Mouse (Mus musculus): ENCODE measurements around the gene Mmp14.

Gene Mmp14

GRCm38 (mm10) chr14:54413877-54414700 is 17.3 kb upstream of the Mmp14 start:
- no peak for DNase-seq (ENCODE audit: low spot score)

DNA sequence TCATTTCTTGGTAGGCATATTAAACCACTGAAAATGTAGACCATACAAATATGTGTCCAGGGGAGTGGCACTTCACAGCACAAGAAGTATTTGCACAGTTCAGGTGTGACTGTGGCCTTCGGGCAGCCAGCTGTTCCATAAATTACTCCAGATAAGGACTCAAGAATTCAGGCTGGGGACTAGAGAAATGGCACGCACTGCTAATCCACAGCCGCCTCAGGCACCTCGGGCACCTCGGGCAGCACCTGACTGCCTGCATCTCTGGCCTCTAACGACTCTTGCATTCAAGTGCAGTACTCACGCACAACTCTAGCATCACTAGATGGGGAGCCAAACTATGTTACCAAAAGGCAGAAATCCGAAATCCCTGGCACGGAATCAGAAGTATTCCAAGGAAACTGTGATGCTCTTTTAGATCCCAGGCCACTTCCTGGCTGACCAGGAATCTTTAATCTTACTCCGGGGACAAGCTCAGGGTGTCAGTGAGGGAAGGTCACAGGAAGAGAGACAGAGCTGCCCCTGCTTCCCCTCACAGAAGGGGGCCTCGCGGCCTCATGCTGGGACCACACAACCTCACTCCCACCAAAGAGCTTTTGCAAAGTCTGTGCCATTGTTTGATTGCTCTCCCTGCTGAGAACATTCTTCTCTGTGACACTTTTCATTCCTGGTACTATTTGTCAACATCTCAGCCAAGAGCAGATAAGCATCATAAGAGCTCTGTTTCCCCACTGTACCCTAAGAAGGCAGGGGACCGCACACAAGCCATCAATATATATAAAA is 16.0 kb upstream of the Mmp14 start:
- no peak for DNase-seq (ENCODE audit: low spot score)

DNA sequence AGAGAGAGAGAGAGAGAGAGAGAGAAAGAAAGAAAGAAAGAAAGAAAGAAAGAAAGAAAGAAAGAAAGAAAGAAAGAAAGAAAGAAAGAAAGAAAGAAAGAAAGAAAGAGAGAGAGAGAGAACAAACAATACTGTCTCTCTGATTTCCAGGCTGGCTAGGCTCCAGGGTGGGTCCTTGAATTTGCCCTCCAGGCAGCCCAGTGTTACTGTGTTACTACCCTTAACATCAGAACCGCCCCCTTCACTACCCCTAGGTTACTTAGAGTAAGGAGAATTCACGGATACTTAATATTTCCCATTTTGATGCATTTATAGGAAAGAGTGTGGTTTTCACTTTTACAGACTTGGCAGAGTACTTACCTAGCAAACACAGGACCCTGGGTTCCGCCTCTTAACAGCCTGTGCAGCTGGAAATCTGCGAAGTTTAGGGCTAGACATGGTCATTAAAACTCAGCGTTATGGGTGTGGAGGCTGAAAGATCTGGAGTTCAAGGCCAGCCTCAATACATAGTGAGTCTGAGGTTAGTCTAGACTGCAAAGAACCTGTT is 15.1 kb upstream of the Mmp14 start:
- no peak for DNase-seq (ENCODE audit: low spot score)

DNA sequence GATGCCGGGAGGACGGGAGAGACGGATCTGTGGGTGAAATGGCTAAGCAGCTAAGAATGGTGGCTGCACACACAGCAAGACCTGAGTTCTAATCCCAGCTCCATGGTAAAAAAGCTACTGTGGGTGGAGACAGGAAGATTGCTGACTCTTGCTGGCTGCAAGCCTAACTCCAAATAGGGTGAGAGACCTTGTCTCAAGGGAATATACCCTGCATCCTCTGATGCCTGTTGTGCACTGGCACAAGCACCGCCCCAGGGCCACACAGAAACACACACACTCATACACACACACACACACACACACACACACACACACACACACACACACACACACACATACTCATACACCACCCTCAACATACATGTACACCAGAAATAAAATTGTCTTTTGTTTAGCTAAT is 14.6 kb upstream of the Mmp14 start:
- DNase-seq (ENCODE audit: low spot score) = no peak

- DNase-seq (ENCODE audit: low spot score) = no peak
Measured at GRCm38 (mm10) chr14:54417623-54418081, 13.8 kb upstream of the Mmp14 start, which contains the start of gene Slc7a7. TSS of gene Slc7a7 (minus strand) at chr14:54417780.

DNA sequence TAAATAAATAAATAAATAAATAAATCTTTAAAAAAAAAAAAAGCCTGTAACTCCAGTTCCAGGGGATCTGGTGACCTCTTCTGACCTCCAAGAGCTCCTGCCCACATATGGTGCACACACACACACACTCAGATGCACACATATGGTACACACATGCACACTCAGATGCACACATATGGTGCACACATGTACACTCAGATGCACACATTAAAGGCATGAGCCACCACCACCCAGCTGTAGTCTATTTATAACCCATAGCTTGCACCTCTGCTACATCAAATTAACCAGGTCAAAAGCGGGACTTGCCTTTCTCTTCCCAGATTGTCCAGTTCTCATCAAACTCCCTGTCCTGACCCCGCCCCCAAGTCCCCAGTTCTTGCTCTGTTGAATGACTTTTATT is 10.4 kb upstream of the Mmp14 start:
- peak; percentile 22 for DNase-seq (ENCODE audit: low spot score)

DNA sequence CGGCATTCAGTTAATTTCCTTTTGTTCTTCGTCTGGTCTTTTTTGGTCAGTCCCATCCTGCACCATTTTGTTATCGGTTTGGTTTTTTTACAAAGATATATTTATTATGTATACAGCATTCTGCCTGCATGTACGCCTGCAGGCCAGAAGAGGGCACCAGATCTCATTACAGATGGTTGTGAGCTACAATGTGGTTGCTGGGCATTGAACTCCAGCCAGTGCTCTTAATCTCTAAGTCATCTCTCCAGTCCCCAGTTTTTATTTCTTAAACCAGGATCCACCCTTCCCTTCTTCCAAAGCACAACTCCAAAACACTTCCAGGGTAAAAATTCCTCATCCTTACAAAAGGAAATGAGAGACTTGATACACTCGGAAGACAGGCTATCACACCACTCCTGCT is 8.0 kb upstream of the Mmp14 start:
- DNase-seq (ENCODE audit: low spot score) = peak; percentile 27

GRCm38 (mm10) chr14:54424634-54425033 is 6.8 kb upstream of the Mmp14 start:
- DNase-seq (ENCODE audit: low spot score) = no peak

- DNase-seq (ENCODE audit: low spot score) = no peak
Measured at GRCm38 (mm10) chr14:54425540-54425939, 5.9 kb upstream of the Mmp14 start.

DNA sequence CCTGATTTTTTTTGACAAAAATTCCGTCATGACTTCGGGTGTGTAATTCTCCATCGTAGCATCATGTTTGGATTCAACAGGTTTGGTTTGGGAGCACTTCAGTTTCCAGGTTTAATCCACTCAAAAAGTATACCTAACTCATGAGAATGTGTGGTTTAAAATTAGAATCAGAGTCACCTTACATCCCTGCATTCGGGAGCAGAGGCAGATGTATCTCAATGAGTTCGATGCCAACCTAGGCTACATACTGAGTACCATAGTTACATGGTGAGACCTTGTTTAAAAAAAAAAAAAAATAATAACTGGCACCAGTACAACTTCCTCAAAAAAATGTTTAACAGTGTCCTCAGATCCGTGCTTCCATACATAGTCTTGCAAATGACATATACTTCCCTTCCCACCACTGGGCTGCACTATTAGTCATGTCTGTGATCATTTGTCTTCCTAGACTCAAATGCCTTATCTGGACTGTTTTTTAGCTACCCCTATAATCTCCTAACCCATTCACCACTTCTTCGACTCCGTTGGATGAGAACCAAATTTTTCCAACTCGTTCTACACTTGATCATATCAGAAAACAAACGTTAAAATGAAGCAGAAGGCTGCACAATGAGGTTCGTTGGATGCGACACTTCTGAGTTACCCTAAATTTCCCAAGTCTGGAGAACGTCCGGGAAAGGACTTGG is 5.3 kb upstream of the Mmp14 start:
- no peak for DNase-seq (ENCODE audit: low spot score)

DNA sequence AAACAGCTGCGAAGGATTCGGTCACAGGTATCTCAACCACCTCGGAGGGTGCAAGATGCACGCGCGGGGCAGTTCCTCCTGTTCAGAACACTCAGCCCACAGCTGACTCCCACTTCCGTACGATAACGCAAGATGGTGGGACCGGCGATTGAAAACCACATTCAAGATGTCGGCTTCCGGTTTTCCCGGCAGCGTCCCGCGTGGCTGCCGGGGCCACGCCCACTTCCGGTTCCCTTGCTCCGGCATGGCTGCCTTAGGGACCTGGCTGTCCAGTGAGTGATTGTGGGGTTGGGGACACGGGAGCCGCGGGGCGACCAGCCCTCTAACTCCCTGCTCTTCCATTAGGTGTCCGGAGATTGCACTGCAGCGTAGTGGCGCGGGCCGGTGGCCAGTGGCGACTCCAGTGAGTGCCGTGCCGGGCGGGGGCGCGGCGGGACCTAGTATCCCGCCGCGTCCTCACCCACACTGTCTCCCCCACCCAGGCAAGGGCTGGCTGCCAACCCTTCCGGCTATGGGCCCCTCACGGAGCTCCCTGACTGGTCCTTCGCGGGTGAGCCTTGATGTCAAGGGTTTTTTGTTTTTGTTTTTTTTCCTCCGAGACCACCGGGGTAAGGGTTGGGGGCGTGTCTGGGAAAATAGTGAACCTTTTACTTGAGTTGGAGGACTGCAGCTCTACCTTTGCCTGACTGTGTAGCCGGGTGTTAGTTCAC is 4.6 kb upstream of the Mmp14 start, which contains the start of gene Mrpl52:
Mrpl52 (plus strand) TSS at position 221 of the 710 bp plus-strand sequence.
- DNase-seq (ENCODE audit: low spot score) = peak; percentile 87

- no peak for DNase-seq (ENCODE audit: low spot score)
Measured at GRCm38 (mm10) chr14:54427696-54428095, 3.7 kb upstream of the Mmp14 start.

GRCm38 (mm10) chr14:54428421-54428820 is 3.0 kb upstream of the Mmp14 start:
- no peak for DNase-seq (ENCODE audit: low spot score)

GRCm38 (mm10) chr14:54429332-54430093 is 1.9 kb upstream of the Mmp14 start:
- DNase-seq (ENCODE audit: low spot score) = no peak

DNA sequence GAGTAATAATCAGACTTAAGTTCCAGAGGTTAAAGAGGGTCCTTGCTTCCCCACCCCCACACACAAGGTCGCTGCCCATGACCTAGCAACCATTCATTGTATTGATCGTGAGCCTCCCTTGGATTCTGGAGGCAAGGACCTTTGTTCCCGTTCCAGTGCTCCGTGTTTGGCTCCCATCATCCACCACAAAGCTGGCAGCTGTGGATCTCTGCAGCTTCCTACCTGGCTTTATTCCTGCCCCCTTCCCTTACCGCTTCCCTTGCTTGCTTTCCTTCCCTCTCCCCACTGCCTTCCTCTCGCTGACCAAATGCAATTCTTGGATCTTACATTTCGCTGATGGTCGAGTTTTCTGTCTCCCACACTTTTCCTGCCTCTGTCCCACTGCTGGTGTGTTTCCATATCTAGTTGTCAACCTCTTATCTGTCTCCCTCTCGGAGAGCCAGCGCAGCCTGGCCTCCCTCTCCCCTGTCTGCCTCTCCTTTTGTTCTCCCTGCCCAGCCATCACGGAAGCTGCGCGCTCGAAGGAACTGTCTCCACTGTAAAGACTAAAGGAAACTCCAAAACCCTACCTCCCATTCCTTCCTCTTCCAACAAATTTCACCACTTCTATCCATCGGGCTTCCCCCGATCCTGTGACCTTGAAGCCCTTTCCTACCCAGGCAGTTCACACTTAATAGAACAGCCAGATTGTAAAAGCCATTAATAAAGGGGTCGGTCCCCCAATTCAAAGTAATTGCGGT is 836 bp upstream of the Mmp14 start:
- DNase-seq (ENCODE audit: low spot score) = no peak

DNA sequence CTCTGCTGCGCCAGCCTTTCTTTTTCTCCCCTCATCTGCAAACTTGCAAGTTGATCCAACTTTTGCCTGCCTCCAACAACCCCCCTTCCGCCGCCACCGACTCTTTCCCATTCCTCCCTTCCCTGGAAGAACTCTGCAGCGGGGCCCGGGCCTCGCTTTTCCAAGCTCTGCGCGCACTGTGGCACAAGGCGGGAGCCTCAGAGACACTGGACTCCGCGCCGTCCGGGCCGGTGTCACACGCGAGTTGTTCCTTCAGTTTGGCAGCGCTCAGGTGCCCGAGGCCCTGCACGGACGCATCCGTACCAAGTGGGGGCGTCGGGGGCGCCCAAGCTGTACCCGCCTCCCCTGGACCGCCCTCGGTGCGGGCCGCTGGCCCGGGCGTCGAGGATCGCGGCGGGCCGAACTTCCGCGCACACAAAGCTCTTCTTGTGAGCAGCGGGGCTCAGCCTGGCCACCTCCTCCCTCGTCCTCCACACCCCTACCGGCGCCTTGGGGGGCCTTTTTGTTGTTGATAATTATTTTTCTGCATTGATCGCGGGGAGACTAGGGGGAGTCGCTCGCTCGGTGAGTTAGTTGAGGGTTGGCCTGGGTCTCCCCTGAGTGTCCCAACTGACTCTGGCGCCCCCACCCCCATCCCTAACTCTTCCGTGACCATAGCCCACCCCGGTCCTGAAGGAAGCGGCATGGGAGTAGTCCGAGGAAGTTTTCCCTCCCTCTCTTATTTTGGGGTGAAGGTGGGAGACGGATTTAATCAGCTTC is 845 bp downstream of the Mmp14 start:
- peak; percentile 47 for DNase-seq (ENCODE audit: low spot score)

DNA sequence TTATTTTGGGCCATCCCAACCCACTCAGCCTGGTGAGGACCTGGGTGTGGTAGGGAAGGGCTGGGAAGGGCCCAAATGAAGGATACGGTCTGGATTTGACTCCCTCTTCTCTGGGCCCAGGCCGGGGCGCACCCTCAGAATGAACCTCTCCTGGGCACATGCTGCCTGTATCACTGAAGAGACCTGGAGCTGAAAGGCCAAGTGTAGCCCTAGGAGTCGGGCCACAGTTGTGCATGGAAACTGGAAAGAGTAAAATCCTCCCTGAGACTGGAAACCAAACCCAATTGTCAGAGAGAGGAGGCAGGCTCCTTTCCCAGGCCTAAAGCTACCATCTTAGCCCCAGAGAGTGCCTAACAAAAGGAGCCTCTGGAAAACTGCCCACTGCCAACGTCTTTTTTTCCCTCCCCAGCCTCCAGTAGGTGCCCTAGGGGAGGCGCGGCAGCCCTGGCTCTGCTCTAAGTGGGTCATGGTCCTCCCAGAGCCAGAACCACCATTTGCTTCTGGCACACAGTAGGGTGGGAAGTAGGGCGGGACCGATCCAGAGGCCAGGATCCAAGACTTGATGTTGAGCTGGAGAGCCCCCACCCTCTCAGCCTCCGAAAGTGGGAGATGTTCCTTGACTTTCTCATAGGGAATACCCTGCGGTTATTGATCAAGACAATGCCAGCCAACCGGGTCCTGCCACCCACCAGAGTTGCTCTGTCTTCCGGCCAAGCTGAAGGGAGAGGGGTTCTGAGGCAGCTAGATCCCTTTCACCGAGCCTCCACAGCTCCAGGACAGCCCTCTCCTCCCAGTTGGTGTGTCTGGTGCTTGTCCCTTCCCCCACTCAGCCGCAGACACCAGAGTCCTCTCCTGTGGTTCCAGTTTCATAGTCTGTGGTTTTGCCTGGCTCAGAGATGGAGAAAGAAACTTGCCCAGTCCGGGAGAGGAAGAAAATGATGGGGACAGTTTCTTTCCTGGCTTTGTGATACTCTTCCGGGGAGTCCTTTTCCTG is 1.7 kb downstream of the Mmp14 start:
- peak; percentile 76 for DNase-seq (ENCODE audit: low spot score)

DNA sequence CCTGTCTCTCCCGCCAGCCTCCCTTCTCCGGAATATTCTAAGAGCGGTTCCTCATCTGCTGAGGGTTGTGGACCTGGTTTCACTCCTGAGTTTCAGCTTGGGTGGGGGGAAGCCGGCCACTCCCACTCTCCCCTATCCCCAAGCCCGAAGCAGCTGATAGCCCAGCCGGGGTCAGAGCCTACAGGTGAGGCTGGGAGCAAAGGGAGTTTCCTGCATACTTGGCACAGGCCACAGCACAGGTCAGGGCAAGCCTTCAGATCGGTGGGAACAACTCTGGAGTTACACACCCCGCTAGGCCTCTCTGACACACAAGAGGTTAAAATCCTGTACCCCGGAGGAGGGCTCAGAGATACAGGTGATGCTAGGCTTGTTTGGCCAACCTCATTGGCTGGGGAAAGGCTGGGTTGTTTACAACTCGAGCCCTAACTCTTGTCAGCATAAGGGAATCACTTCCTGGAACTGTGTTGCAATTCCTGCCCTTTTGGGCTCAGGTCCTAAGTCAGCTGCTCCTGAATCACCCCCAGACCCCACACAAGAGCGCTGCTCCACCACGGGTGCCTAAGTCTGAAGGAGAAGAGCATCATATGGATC is 2.6 kb downstream of the Mmp14 start:
- DNase-seq (ENCODE audit: low spot score) = peak; percentile 68
